Mouse (Mus musculus) stomach, postnatal 0 days (tissue): ENCODE results near the gene Prim2. TPM values are rescaled to one million over a fixed set of nuclear protein-coding genes. Genes with fewer than 3 reads are reported as not detected.
A peak's percentile ranks its signal among the peaks of the same experiment; 100 is the strongest.

ENCODE experiments used
- ATAC-seq: fragments of 200-750 bp; cut with Nextera tagmentation; 2 replicates; pipeline ENCODE4 v1.8.0; 2017; ENCODE audit not compliant: low FRiP score, low TSS enrichment
- DNase-seq: peaks from one replicate; pipeline ENCODE4 v3.0.0-alpha.2; 2016; ENCODE audit warnings: low spot score
- H3K27ac ChIP-seq: fragments of 300-500 bp; sonication (generic); replicated peaks from 2 replicates; pipeline ENCODE4 v1.5.1; 2014; ENCODE audit warnings: mild to moderate bottlenecking, control low read depth
- H3K27me3 ChIP-seq: fragments of 300-500 bp; sonication (generic); 2 replicates; pipeline ENCODE4 v1.6.1; 2014; ENCODE audit warnings: low read length; ENCODE audit not compliant: control insufficient read depth, insufficient read depth
- H3K36me3 ChIP-seq: fragments of 300-500 bp; sonication (generic); 2 replicates; pipeline ENCODE4 v1.6.1; 2014; ENCODE audit warnings: low read length, mixed read lengths; ENCODE audit not compliant: control insufficient read depth, insufficient read depth
- H3K4me1 ChIP-seq: fragments of 300-500 bp; sonication (generic); replicated peaks from 2 replicates; pipeline ENCODE4 v1.6.1; 2014; ENCODE audit warnings: antibody characterized with exemption; ENCODE audit not compliant: control insufficient read depth, insufficient read depth
- H3K4me2 ChIP-seq: fragments of 300-500 bp; sonication (generic); replicated peaks from 2 replicates; pipeline ENCODE4 v1.6.1; 2014; ENCODE audit warnings: low read depth, mild to moderate bottlenecking, control low read depth, moderate library complexity
- H3K4me3 ChIP-seq: fragments of 300-500 bp; sonication (generic); 2 replicates; pipeline ENCODE4 v1.5.1; 2014; ENCODE audit warnings: low read depth, low read length, control low read depth
- H3K9ac ChIP-seq: fragments of 300-500 bp; sonication (generic); 2 replicates; pipeline ENCODE4 v1.6.1; 2014; ENCODE audit warnings: mild to moderate bottlenecking, low read length, control low read depth, mixed read lengths
- H3K9me3 ChIP-seq: fragments of 300-500 bp; sonication (generic); 2 replicates; pipeline ENCODE4 v1.6.1; 2016; ENCODE audit warnings: low read length; ENCODE audit not compliant: control insufficient read depth
- CTCF ChIP-seq: IDR thresholded peaks from 2 replicates; pipeline ENCODE4 v1.5.1; 2016; ENCODE audit warnings: antibody characterized with exemption, low read depth, mild to moderate bottlenecking, moderate library complexity
- EP300 ChIP-seq: optimal IDR thresholded peaks from 2 replicates; pipeline ENCODE3; 2016; ENCODE audit warnings: antibody characterized with exemption
- WGBS: fragments of 180-500 bp; shearing (Covaris S2); extraction: QIAGEN DNeasy Blood & Tissue Kit; methylation state at CpG from one replicate; pipeline ENCODE4 v1.1.7; 2014; 5-methylcytosine and 5-hydroxymethylcytosine counted together
- polyA plus RNA-seq: library from polyadenylated mRNA; unstranded; fragments of >200 nt; fragmentation: Nextera tagmentation; extraction: Ambion mirVana; gene quantifications from 2 replicates; pipeline ENCODE4 v1.2.1, GENCODE M21; 2015

Gene Prim2
- polyA plus RNA-seq, 1 experiment from 2014 or later: 13.1 TPM

- no peak overlapping the region for H3K9ac ChIP-seq
- no peaks in the 10 kb centered on the region for H3K9me3 ChIP-seq
- H3K4me3 ChIP-seq: no peak overlapping the region
- WGBS: 92% methylated on average over 9 of the region's 9 CpGs
- H3K27ac ChIP-seq: no peak overlapping the region
- no peaks in the 10 kb centered on the region for H3K36me3 ChIP-seq
- no peak for ATAC-seq
- TF ChIP-seq CTCF: no peak
- no peak for TF ChIP-seq EP300
- DNase-seq: no peak
- H3K4me1 ChIP-seq: no peaks in the 10 kb centered on the region
- no peak overlapping the region for H3K4me2 ChIP-seq
- H3K27me3 ChIP-seq: no peaks in the 10 kb centered on the region
Observed at GRCm38 (mm10) chr1:33649534-33650108, 20.0 kb downstream of the Prim2 start.

GRCm38 (mm10) chr1:33649021-33649420 lies 20.6 kb downstream of the Prim2 start:
- Histone ChIP-seq H3K4me1 (no peaks in the 10 kb centered on the region), H3K9ac (no peak overlapping the region), H3K27ac (no peak overlapping the region), H3K9me3 (no peaks in the 10 kb centered on the region), H3K36me3 (no peaks in the 10 kb centered on the region), H3K4me2 (no peak overlapping the region), H3K27me3 (no peaks in the 10 kb centered on the region), H3K4me3 (no peak overlapping the region)
- no peak for TF ChIP-seq CTCF
- no peak for TF ChIP-seq EP300
- ATAC-seq: peak; percentile 84
- WGBS: 82% methylated on average over 4 of the region's 4 CpGs
- DNase-seq: no peak

- H3K27me3 ChIP-seq: no peaks in the 10 kb centered on the region
- no peak overlapping the region for H3K27ac ChIP-seq
- no peak overlapping the region for H3K4me2 ChIP-seq
- WGBS: 78% methylated on average over 4 of the region's 4 CpGs
- H3K4me1 ChIP-seq: no peaks in the 10 kb centered on the region
- TF ChIP-seq EP300: no peak
- no peak for TF ChIP-seq CTCF
- no peaks in the 10 kb centered on the region for H3K36me3 ChIP-seq
- no peaks in the 10 kb centered on the region for H3K9me3 ChIP-seq
- DNase-seq: no peak
- no peak overlapping the region for H3K4me3 ChIP-seq
- H3K9ac ChIP-seq: no peak overlapping the region
- no peak for ATAC-seq
Observed at GRCm38 (mm10) chr1:33647661-33648060, 21.9 kb downstream of the Prim2 start.

GRCm38 (mm10) chr1:33647173-33647572 lies 22.4 kb downstream of the Prim2 start:
- no peak for ATAC-seq
- H3K4me1 ChIP-seq: no peaks in the 10 kb centered on the region

GRCm38 (mm10) chr1:33645689-33646088 lies 23.9 kb downstream of the Prim2 start:
- DNase-seq: no peak
- Histone ChIP-seq H3K9me3 (no peaks in the 10 kb centered on the region), H3K36me3 (no peaks in the 10 kb centered on the region), H3K4me3 (no peak overlapping the region), H3K27ac (no peak overlapping the region; the same call in 1 of the 2 replicates), H3K4me1 (no peaks in the 10 kb centered on the region), H3K9ac (no peak overlapping the region), H3K27me3 (no peaks in the 10 kb centered on the region), H3K4me2 (no peak overlapping the region)
- WGBS: 41% methylated on average over 1 of the region's 1 CpGs
- TF ChIP-seq EP300 (no peak), CTCF (no peak)
- peak; percentile 40; the same call in 1 of the 2 replicates for ATAC-seq

More at GRCm38 (mm10) chr1:33647173-33647572, 22.4 kb downstream of the Prim2 start:
- no peaks in the 10 kb centered on the region for H3K27me3 ChIP-seq
- H3K4me2 ChIP-seq: no peak overlapping the region
- H3K27ac ChIP-seq: no peak overlapping the region
- no peak for TF ChIP-seq EP300
- peak; percentile 65 for TF ChIP-seq CTCF
- no peaks in the 10 kb centered on the region for H3K36me3 ChIP-seq
- no peaks in the 10 kb centered on the region for H3K9me3 ChIP-seq
- 80% methylated on average over 4 of the region's 4 CpGs for WGBS
- H3K9ac ChIP-seq: no peak overlapping the region
- H3K4me3 ChIP-seq: no peak overlapping the region
- DNase-seq: no peak

GRCm38 (mm10) chr1:33641139-33641538 lies 28.5 kb downstream of the Prim2 start:
- H3K9me3 ChIP-seq: no peaks in the 10 kb centered on the region; the same call in 1 of the 2 replicates
- no peak overlapping the region for H3K9ac ChIP-seq
- no peaks in the 10 kb centered on the region; the same call in 1 of the 2 replicates for H3K36me3 ChIP-seq
- H3K4me2 ChIP-seq: no peak overlapping the region
- no peaks in the 10 kb centered on the region for H3K4me1 ChIP-seq
- H3K4me3 ChIP-seq: no peak overlapping the region
- no peak overlapping the region for H3K27ac ChIP-seq
- DNase-seq (no peak), ATAC-seq (no peak)
- TF ChIP-seq CTCF (no peak), EP300 (no peak)
- H3K27me3 ChIP-seq: no peaks in the 10 kb centered on the region
- WGBS: 73% methylated on average over 2 of the region's 2 CpGs
